Mouse (Mus musculus) intestine, embryonic 16.5 days (tissue): ENCODE data around the gene Timm50. TPM values are rescaled to one million over a fixed set of nuclear protein-coding genes. Genes with fewer than 3 reads are reported as not detected.
A peak's percentile ranks its signal among the peaks of the same experiment; 100 is the strongest.

ENCODE experiments used
- ATAC-seq: fragments of 200-750 bp; cut with Nextera tagmentation; 2 replicates; pipeline ENCODE4 v1.8.0; 2017; ENCODE audit warnings: moderate TSS enrichment, moderate library complexity
- H3K27ac ChIP-seq: fragments of 300-500 bp; sonication (generic); 2 replicates; pipeline ENCODE4 v1.5.1; 2014; ENCODE audit warnings: mild to moderate bottlenecking, low read length
- H3K27me3 ChIP-seq: fragments of 300-500 bp; sonication (generic); replicated peaks from 2 replicates; pipeline ENCODE4 v1.6.1; 2014; ENCODE audit warnings: low read length, control low read depth, mixed read lengths; ENCODE audit not compliant: control insufficient read depth, insufficient read depth
- H3K36me3 ChIP-seq: fragments of 300-500 bp; sonication (generic); 2 replicates; pipeline ENCODE4 v1.6.1; 2014; ENCODE audit warnings: low read length, control low read depth; ENCODE audit not compliant: control insufficient read depth, insufficient read depth
- H3K4me1 ChIP-seq: fragments of 300-500 bp; sonication (generic); 2 replicates; pipeline ENCODE4 v1.6.1; 2014; ENCODE audit warnings: low read length, control low read depth, mixed read lengths; ENCODE audit not compliant: control insufficient read depth, insufficient read depth
- H3K4me2 ChIP-seq: fragments of 300-500 bp; sonication (generic); 2 replicates; pipeline ENCODE4 v1.6.1; 2014; ENCODE audit warnings: low read depth, low read length, control low read depth
- H3K4me3 ChIP-seq: fragments of 300-500 bp; sonication (generic); 2 replicates; pipeline ENCODE4 v1.5.1; 2014; ENCODE audit warnings: mild to moderate bottlenecking, low read length
- H3K9ac ChIP-seq: fragments of 300-500 bp; sonication (generic); 2 replicates; pipeline ENCODE4 v1.6.1; 2014; ENCODE audit warnings: low read depth, low read length
- H3K9me3 ChIP-seq: fragments of 300-500 bp; sonication (generic); 2 replicates; pipeline ENCODE4 v1.6.1; 2016; ENCODE audit warnings: low read length, control low read depth; ENCODE audit not compliant: control insufficient read depth
- WGBS: fragments of 180-500 bp; shearing (Covaris S2); extraction: QIAGEN DNeasy Blood & Tissue Kit; methylation state at CpG from one replicate; pipeline ENCODE4 v1.1.7; 2014; 5-methylcytosine and 5-hydroxymethylcytosine counted together
- polyA plus RNA-seq: library from polyadenylated mRNA; unstranded; fragments of >200 nt; fragmentation: Nextera tagmentation; extraction: Ambion mirVana; gene quantifications from 2 replicates; pipeline ENCODE4 v1.2.1, GENCODE M21; 2015

Gene Timm50
- polyA plus RNA-seq, 1 experiment from 2014 or later, result 174 TPM

GRCm38 (mm10) chr7:28290165-28290564 lies 21.7 kb downstream of the Timm50 start:
- H3K27me3 ChIP-seq, result peaks cover 54% of the 10 kb centered on the region
- WGBS, result 1% methylated on average over 18 of the region's 18 CpGs
- no peaks in the 10 kb centered on the region for H3K9me3 ChIP-seq
- H3K36me3 ChIP-seq, result no peaks in the 10 kb centered on the region
- ATAC-seq, result 0 out of 2 replicates have a peak, but pooled peaks have one; percentile 13
- H3K4me1 ChIP-seq, result peaks cover 13% of the 10 kb centered on the region
- peak overlapping the region; percentile 59 for H3K4me2 ChIP-seq
- H3K9ac ChIP-seq, result peak overlapping the region; percentile 48; the same call in 1 of the 2 replicates
- H3K27ac ChIP-seq, result no peak overlapping the region
- H3K4me3 ChIP-seq, result peak overlapping the region; percentile 37

GRCm38 (mm10) chr7:28280630-28281029 lies 31.2 kb downstream of the Timm50 start:
- no peaks in the 10 kb centered on the region for H3K9me3 ChIP-seq
- no peak overlapping the region for H3K27ac ChIP-seq
- peaks cover 4% of the 10 kb centered on the region; the same call in 1 of the 2 replicates for H3K4me1 ChIP-seq
- H3K4me2 ChIP-seq, result no peak overlapping the region
- WGBS, result 70% methylated on average over 7 of the region's 7 CpGs
- no peak for ATAC-seq
- no peak overlapping the region for H3K4me3 ChIP-seq
- H3K9ac ChIP-seq, result no peak overlapping the region
- no peaks in the 10 kb centered on the region for H3K36me3 ChIP-seq
- H3K27me3 ChIP-seq, result no peaks in the 10 kb centered on the region

GRCm38 (mm10) chr7:28278279-28278652 lies 33.6 kb downstream of the Timm50 start:
- Histone ChIP-seq H3K4me1 (peaks cover 4% of the 10 kb centered on the region; the same call in 1 of the 2 replicates), H3K9me3 (no peaks in the 10 kb centered on the region), H3K9ac (peak overlapping the region; percentile 93), H3K4me2 (peak overlapping the region; percentile 79), H3K36me3 (no peaks in the 10 kb centered on the region), H3K27me3 (no peaks in the 10 kb centered on the region), H3K27ac (no peak overlapping the region), H3K4me3 (peak overlapping the region; percentile 79)
- 82% methylated on average over 7 of the region's 7 CpGs for WGBS
- no peak for ATAC-seq

- WGBS, result 3% methylated on average over 68 of the region's 68 CpGs
- Histone ChIP-seq H3K4me2 (peak within 1 kb of the TSS; percentile 79), H3K36me3 (no peaks in the 10 kb centered on the region), H3K4me1 (peaks cover 4% of the 10 kb centered on the region; the same call in 1 of the 2 replicates), H3K9me3 (no peaks in the 10 kb centered on the region), H3K9ac (peak within 1 kb of the TSS; percentile 93), H3K27me3 (no peaks in the 10 kb centered on the region), H3K4me3 (peak within 1 kb of the TSS; percentile 79), H3K27ac (peak within 1 kb of the TSS; percentile 70)
- ATAC-seq, result peak; percentile 87
Observed at GRCm38 (mm10) chr7:28277615-28278278, 34.1 kb downstream of the Timm50 start, which contains the start of gene Eid2b. TSS of gene Eid2b (plus strand) at chr7:28277739.

GRCm38 (mm10) chr7:28277237-28277614 lies 34.6 kb downstream of the Timm50 start:
- no peak overlapping the region for H3K4me2 ChIP-seq
- ATAC-seq, result peak; percentile 15; the same call in 1 of the 2 replicates
- no peak overlapping the region for H3K27ac ChIP-seq
- WGBS, result 57% methylated on average over 8 of the region's 8 CpGs
- H3K9me3 ChIP-seq, result no peaks in the 10 kb centered on the region
- peaks cover 4% of the 10 kb centered on the region; the same call in 1 of the 2 replicates for H3K4me1 ChIP-seq
- H3K36me3 ChIP-seq, result no peaks in the 10 kb centered on the region
- no peak overlapping the region; the same call in 1 of the 2 replicates for H3K4me3 ChIP-seq
- no peak overlapping the region for H3K9ac ChIP-seq
- no peaks in the 10 kb centered on the region for H3K27me3 ChIP-seq

GRCm38 (mm10) chr7:28271761-28272160 lies 40.1 kb downstream of the Timm50 start:
- Histone ChIP-seq H3K36me3 (0 out of 2 replicates have a peak, but pooled peaks cover 3% of the 10 kb centered on the region), H3K9ac (no peak overlapping the region), H3K4me3 (no peak overlapping the region), H3K4me2 (no peak overlapping the region), H3K9me3 (no peaks in the 10 kb centered on the region), H3K27ac (no peak overlapping the region), H3K27me3 (no peaks in the 10 kb centered on the region), H3K4me1 (peaks cover 3% of the 10 kb centered on the region)
- WGBS, result 71% methylated on average over 3 of the region's 3 CpGs
- no peak for ATAC-seq

- no peaks in the 10 kb centered on the region for H3K9me3 ChIP-seq
- H3K4me3 ChIP-seq, result no peak overlapping the region
- H3K4me2 ChIP-seq, result no peak overlapping the region
- 94% methylated on average over 12 of the region's 12 CpGs for WGBS
- no peak overlapping the region for H3K9ac ChIP-seq
- no peaks in the 10 kb centered on the region for H3K27me3 ChIP-seq
- H3K27ac ChIP-seq, result no peak overlapping the region
- no peak for ATAC-seq
- H3K36me3 ChIP-seq, result 0 out of 2 replicates have a peak, but pooled peaks cover 3% of the 10 kb centered on the region
- H3K4me1 ChIP-seq, result peaks cover 3% of the 10 kb centered on the region
Observed at GRCm38 (mm10) chr7:28269355-28269754, 42.5 kb downstream of the Timm50 start.

- Histone ChIP-seq H3K4me3 (peak overlapping the region; percentile 92), H3K9ac (peak overlapping the region; percentile 97), H3K36me3 (0 out of 2 replicates have a peak, but pooled peaks cover 3% of the 10 kb centered on the region), H3K9me3 (no peaks in the 10 kb centered on the region), H3K4me1 (peaks cover 3% of the 10 kb centered on the region), H3K27ac (peak overlapping the region; percentile 82), H3K4me2 (peak overlapping the region; percentile 91), H3K27me3 (no peaks in the 10 kb centered on the region)
- 28% methylated on average over 16 of the region's 16 CpGs for WGBS
- no peak; the same call in 1 of the 2 replicates for ATAC-seq
Observed at GRCm38 (mm10) chr7:28268576-28268975, 43.3 kb downstream of the Timm50 start.

GRCm38 (mm10) chr7:28268042-28268531 lies 43.8 kb downstream of the Timm50 start:
- Histone ChIP-seq H3K4me3 (peak overlapping the region; percentile 92), H3K9me3 (no peaks in the 10 kb centered on the region), H3K9ac (peak overlapping the region; percentile 97), H3K27ac (peak overlapping the region; percentile 82), H3K4me1 (peaks cover 3% of the 10 kb centered on the region), H3K36me3 (0 out of 2 replicates have a peak, but pooled peaks cover 3% of the 10 kb centered on the region), H3K4me2 (peak overlapping the region; percentile 91), H3K27me3 (no peaks in the 10 kb centered on the region)
- under 1% methylated on average over 58 of the region's 62 CpGs for WGBS
- ATAC-seq, result peak; percentile 84
